Mouse (Mus musculus) C2C12 (cell line): ENCODE data around the gene Thada. TPM values are rescaled to one million over a fixed set of nuclear protein-coding genes. Genes with fewer than 3 reads are reported as not detected.

ENCODE experiments used
- H3K27me3 ChIP-seq: one replicate; pipeline ENCODE4 v1.6.1; 2011; ENCODE audit not compliant: control insufficient read depth, insufficient read depth, insufficient read length
- H3K36me3 ChIP-seq: one replicate; pipeline ENCODE4 v1.6.1; 2011; ENCODE audit not compliant: control insufficient read depth, insufficient read depth
- H3K4me3 ChIP-seq: one replicate; pipeline ENCODE4 v1.5.1; 2011; ENCODE audit warnings: mild to moderate bottlenecking, control low read depth; ENCODE audit not compliant: poor library complexity, insufficient read depth, severe bottlenecking
- H3K79me2 ChIP-seq: one replicate; pipeline ENCODE4 v1.6.1; 2011; ENCODE audit not compliant: control insufficient read depth, insufficient read depth
- H3K79me3 ChIP-seq: one replicate; pipeline ENCODE4 v1.6.1; 2011; ENCODE audit warnings: low read depth, control low read depth
- H3ac ChIP-seq: one replicate; pipeline ENCODE3; 2011; ENCODE audit warnings: low read depth; ENCODE audit not compliant: control insufficient read depth, insufficient read length
- CEBPB ChIP-seq: IDR thresholded peaks from one replicate; pipeline ENCODE4 v1.6.1; 2011; ENCODE audit warnings: low read depth, mild to moderate bottlenecking, control low read depth, moderate library complexity
- CTCF ChIP-seq: IDR thresholded peaks from one replicate; pipeline ENCODE4 v1.5.1; 2011; ENCODE audit not compliant: control insufficient read depth, insufficient read depth, insufficient read length
- FOSL1 ChIP-seq: IDR thresholded peaks from one replicate; pipeline ENCODE4 v1.8.0; 2011; ENCODE audit warnings: mild to moderate bottlenecking, low read length; ENCODE audit not compliant: poor library complexity, insufficient read depth, severe bottlenecking
- MAX ChIP-seq: IDR thresholded peaks from one replicate; pipeline ENCODE4 v1.6.1; 2011; ENCODE audit warnings: mild to moderate bottlenecking, control low read depth
- MYOD1 ChIP-seq: IDR thresholded peaks from one replicate; pipeline ENCODE4 v1.6.1; 2011; ENCODE audit warnings: low read depth; ENCODE audit not compliant: control insufficient read depth, insufficient read length
- MYOG ChIP-seq: IDR thresholded peaks from one replicate; pipeline ENCODE4 v1.6.1; 2011; ENCODE audit not compliant: control insufficient read depth, insufficient read length; ENCODE audit errors: extremely low read depth
- USF1 ChIP-seq: IDR thresholded peaks from one replicate; pipeline ENCODE4 v1.6.1; 2011; ENCODE audit warnings: low read depth, mild to moderate bottlenecking, control low read depth, moderate library complexity
- polyA plus RNA-seq: library from polyadenylated mRNA; unstranded; fragments of >200 nt; fragmentation: generic; extraction: Trizol; gene quantifications from one replicate; pipeline ENCODE4 v1.2.1, GENCODE M21; 2012; ENCODE audit warnings: missing spikeins

The Thada gene
- polyA plus RNA-seq, 1 experiment, result 7.3 TPM

DNA sequence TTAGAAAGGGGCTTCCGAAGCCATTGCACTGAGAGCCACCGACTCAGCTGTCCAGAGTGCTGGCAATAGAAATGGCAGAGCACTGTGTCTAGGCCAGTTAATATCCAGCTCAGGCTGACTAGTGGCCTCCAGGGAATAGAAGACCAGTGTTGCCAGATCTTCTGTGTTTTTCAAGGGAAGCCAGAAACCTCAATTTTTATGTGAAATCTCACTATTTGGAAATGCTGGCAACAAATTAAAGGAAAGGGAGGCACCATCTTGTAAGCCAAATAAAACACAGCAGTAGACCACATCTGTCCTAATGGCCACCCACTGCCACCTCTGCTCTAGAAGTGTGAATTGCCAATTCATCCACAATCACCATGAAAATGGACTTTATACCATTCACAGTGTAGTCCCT is 76.0 kb downstream of the Thada start:
- no peaks in the 10 kb centered on the region for H3K27me3 ChIP-seq
- H3ac ChIP-seq, result no peak overlapping the region
- no peaks in the 10 kb centered on the region for H3K79me2 ChIP-seq
- H3K36me3 ChIP-seq, result peaks cover 42% of the 10 kb centered on the region
- no peak overlapping the region for H3K4me3 ChIP-seq
- no peaks in the 10 kb centered on the region for H3K79me3 ChIP-seq
- TF ChIP-seq MAX (no peak), USF1 (no peak), MYOG (no peak), CTCF (no peak), MYOD1 (no peak), FOSL1 (no peak), CEBPB (no peak)

DNA sequence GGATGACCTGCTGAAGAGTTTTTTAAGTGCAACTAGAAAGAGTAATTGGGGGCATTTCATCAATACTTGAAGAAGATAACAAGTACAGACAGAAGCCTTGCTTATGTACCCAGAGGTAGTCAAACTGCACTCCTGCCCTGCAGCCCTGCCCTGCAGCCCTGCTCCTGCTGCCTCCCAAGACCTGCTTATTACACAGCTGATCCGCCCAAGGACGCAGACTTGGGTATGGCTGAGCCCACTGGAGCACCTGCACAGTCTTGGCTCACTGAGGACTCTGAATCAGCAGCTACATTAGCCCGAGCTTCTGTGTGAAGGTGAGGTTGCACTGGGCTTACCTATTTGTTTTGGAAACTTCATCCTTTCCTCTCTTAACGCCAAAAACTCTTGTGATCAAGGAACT is 79.8 kb downstream of the Thada start:
- H3K4me3 ChIP-seq, result no peak overlapping the region
- peaks cover 56% of the 10 kb centered on the region for H3K36me3 ChIP-seq
- H3K79me3 ChIP-seq, result no peaks in the 10 kb centered on the region
- TF ChIP-seq FOSL1, result no peak
- TF ChIP-seq USF1, result no peak
- TF ChIP-seq MYOD1, result no peak
- no peak for TF ChIP-seq CEBPB
- no peak for TF ChIP-seq MAX
- no peak for TF ChIP-seq CTCF
- no peak for TF ChIP-seq MYOG
- H3K27me3 ChIP-seq, result no peaks in the 10 kb centered on the region
- H3ac ChIP-seq, result no peak overlapping the region
- no peaks in the 10 kb centered on the region for H3K79me2 ChIP-seq

DNA sequence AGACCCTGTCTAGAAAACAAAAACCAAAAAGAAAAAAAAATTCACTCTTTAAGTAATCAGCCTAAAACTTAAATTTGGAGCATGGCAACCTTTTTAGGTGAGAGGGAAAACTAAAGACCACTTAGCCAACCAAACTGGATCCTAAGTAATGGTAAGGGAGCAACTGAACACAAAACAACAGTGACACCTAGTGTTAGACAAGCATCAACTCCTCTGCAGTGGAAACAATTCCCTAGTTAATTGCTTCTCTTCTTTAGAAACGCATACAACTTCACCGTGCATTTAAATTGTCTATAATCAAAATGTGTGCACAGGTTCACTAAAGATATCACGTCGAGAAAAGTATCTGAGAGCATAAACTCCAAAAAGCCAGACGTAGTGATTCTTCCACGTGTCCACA is 80.3 kb downstream of the Thada start:
- H3K27me3 ChIP-seq, result no peaks in the 10 kb centered on the region
- H3K4me3 ChIP-seq, result no peak overlapping the region
- H3K79me3 ChIP-seq, result no peaks in the 10 kb centered on the region
- H3ac ChIP-seq, result no peak overlapping the region
- H3K79me2 ChIP-seq, result no peaks in the 10 kb centered on the region
- H3K36me3 ChIP-seq, result peaks cover 59% of the 10 kb centered on the region
- TF ChIP-seq MYOD1, result no peak
- TF ChIP-seq MYOG, result no peak
- no peak for TF ChIP-seq CEBPB
- TF ChIP-seq MAX, result no peak
- TF ChIP-seq CTCF, result no peak
- TF ChIP-seq FOSL1, result no peak
- no peak for TF ChIP-seq USF1

DNA sequence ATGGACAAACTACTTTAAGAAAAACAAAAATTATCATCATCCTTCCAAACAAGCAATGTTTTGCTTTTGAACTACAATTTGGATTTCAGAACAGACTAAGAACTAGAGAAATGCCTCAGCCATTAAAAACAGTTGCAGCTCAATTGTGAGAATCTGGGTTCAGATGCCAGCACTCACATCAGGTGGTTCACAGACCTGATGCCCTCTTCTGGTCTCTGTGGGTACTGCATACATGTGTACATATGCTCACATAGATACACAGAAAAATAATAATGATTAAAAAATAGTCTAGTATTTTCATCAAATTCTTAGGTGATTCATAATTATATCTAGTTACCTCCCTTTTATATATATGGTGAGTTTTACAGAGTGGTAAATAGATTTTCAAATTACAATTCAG is 81.3 kb downstream of the Thada start:
- no peaks in the 10 kb centered on the region for H3K27me3 ChIP-seq
- no peaks in the 10 kb centered on the region for H3K79me2 ChIP-seq
- H3K79me3 ChIP-seq, result no peaks in the 10 kb centered on the region
- no peak overlapping the region for H3K4me3 ChIP-seq
- peaks cover 60% of the 10 kb centered on the region for H3K36me3 ChIP-seq
- TF ChIP-seq MYOG (no peak), MYOD1 (no peak), MAX (no peak), CEBPB (no peak), USF1 (no peak), FOSL1 (no peak), CTCF (no peak)
- no peak overlapping the region for H3ac ChIP-seq

DNA sequence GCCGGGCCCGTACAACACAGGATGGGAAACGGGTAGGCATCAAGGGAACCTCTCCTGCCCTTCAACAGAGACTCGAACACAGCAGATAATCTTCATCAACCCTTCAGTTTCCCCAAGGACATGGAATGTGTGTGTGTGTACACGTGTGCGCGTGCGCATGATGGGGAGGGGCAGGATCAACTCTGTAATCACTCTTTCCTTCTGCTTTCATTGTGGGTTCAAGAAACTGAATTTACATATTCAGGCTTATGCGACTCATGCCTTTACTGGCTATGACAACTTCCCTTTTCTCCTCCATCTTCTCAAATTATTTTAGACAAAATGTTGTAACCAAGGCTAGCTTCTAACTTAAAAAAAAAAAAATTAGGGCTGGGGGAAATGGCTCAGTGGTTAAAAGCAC is 85.7 kb downstream of the Thada start:
- no peaks in the 10 kb centered on the region for H3K79me3 ChIP-seq
- no peaks in the 10 kb centered on the region for H3K79me2 ChIP-seq
- no peaks in the 10 kb centered on the region for H3K27me3 ChIP-seq
- H3K4me3 ChIP-seq, result no peak overlapping the region
- H3ac ChIP-seq, result no peak overlapping the region
- TF ChIP-seq MYOD1, result no peak
- TF ChIP-seq CTCF, result no peak
- no peak for TF ChIP-seq MYOG
- TF ChIP-seq CEBPB, result no peak
- no peak for TF ChIP-seq MAX
- TF ChIP-seq FOSL1, result no peak
- TF ChIP-seq USF1, result no peak
- H3K36me3 ChIP-seq, result peaks cover 72% of the 10 kb centered on the region

DNA sequence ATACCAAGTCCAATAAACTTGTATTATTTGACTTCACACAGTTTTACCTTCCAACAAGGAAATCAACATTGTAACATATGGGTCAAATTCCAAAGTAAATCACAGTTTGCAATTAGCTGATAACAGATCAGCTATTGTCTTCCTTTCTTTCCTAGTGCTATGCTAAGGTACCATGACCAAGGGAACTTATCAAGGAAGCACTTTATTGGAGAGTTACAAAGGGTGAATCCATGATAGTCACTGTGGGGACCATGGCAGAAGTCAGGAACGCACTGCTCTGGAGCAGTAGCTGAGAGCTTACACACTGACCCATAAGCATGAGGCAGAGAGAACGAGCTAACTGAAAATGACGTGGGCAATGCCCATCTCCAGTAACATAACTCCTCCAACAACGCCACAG is 89.1 kb downstream of the Thada start:
- Histone ChIP-seq H3ac (no peak overlapping the region), H3K79me2 (no peaks in the 10 kb centered on the region), H3K36me3 (peaks cover 65% of the 10 kb centered on the region), H3K79me3 (no peaks in the 10 kb centered on the region), H3K27me3 (no peaks in the 10 kb centered on the region), H3K4me3 (no peak overlapping the region)
- TF ChIP-seq CTCF (no peak), FOSL1 (no peak), CEBPB (no peak), MAX (no peak)
